Mouse (Mus musculus) bone marrow macrophage, adult 2 months (primary cell): Measurements from ENCODE around the gene Pak1ip1.

Experiments
- CTCF ChIP-seq: IDR thresholded peaks from 2 replicates; pipeline ENCODE4 v1.5.1; 2012; ENCODE audit warnings: low read depth, mild to moderate bottlenecking, low read length, moderate library complexity
- POLR2A ChIP-seq: IDR thresholded peaks from 2 replicates; pipeline ENCODE4 v1.6.1; 2012; ENCODE audit warnings: mild to moderate bottlenecking, low read depth, low read length, borderline replicate concordance

GRCm38 (mm10) chr13:41022099-41022498 lies 21.3 kb downstream of the Pak1ip1 start:
- no peak for TF ChIP-seq POLR2A
- TF ChIP-seq CTCF: no peak
